Mouse (Mus musculus) small intestine, adult 2 months (tissue): ENCODE results near the gene Ptpn5. TPM values are rescaled to one million over a fixed set of nuclear protein-coding genes. Genes with fewer than 3 reads are reported as not detected.

ENCODE experiments used
- H3K27ac ChIP-seq: fragments of 200-500 bp; 2 replicates; pipeline ENCODE4 v1.5.1; 2012; ENCODE audit warnings: low read depth, low read length, control low read depth, inconsistent platforms; ENCODE audit not compliant: insufficient read depth
- H3K27me3 ChIP-seq: fragments of 200-500 bp; 2 replicates; pipeline ENCODE4 v1.6.1; 2012; ENCODE audit warnings: mild to moderate bottlenecking, moderate library complexity, low read length, inconsistent platforms; ENCODE audit not compliant: control insufficient read depth, insufficient read depth
- H3K36me3 ChIP-seq: fragments of 200-500 bp; 2 replicates; pipeline ENCODE4 v1.6.1; 2012; ENCODE audit warnings: mild to moderate bottlenecking, low read length, control low read depth, inconsistent platforms; ENCODE audit not compliant: control insufficient read depth, insufficient read depth
- H3K4me1 ChIP-seq: fragments of 200-500 bp; 2 replicates; pipeline ENCODE4 v1.6.1; 2012; ENCODE audit warnings: low read length, inconsistent platforms, mixed read lengths; ENCODE audit not compliant: control insufficient read depth, insufficient read depth, insufficient read length
- H3K4me3 ChIP-seq: fragments of 200-500 bp; 2 replicates; pipeline ENCODE4 v1.5.1; 2012; ENCODE audit warnings: low read depth, mild to moderate bottlenecking, control low read depth, inconsistent platforms, low read length, moderate library complexity
- CTCF ChIP-seq: fragments of 200-500 bp; IDR thresholded peaks from 2 replicates; pipeline ENCODE4 v1.5.1; 2012; ENCODE audit warnings: low read depth, mild to moderate bottlenecking, control low read depth, inconsistent platforms, low read length, moderate library complexity, mixed read lengths; ENCODE audit not compliant: insufficient replicate concordance, insufficient read length; ENCODE audit errors: extremely low read depth
- POLR2A ChIP-seq: fragments of 200-500 bp; IDR thresholded peaks from 2 replicates; pipeline ENCODE4 v1.6.1; 2012; ENCODE audit warnings: low read depth, mild to moderate bottlenecking, control low read depth, inconsistent platforms, low read length, moderate library complexity
- WGBS: fragments of 180-500 bp; shearing (Covaris S2); methylation state at CpG from one replicate; pipeline ENCODE4 v1.1.7; 2018; 5-methylcytosine and 5-hydroxymethylcytosine counted together
- polyA plus RNA-seq: library from polyadenylated mRNA; depleted of rRNA; stranded (reverse); fragments of >200 nt; gene quantifications from 2 replicates; pipeline ENCODE4 v1.2.3, GENCODE M21; 2012

Gene Ptpn5
- polyA plus RNA-seq, 1 experiment, result 1.1 TPM

GRCm38 (mm10) chr7:47076193-47076592 is 57.3 kb downstream of the Ptpn5 start:
- Histone ChIP-seq H3K27ac (no peak overlapping the region), H3K36me3 (no peaks in the 10 kb centered on the region), H3K4me3 (no peak overlapping the region), H3K4me1 (peaks cover 15% of the 10 kb centered on the region), H3K27me3 (no peaks in the 10 kb centered on the region)
- 96% methylated on average over 6 of the region's 6 CpGs for WGBS
- TF ChIP-seq CTCF, result no peak
- TF ChIP-seq POLR2A, result no peak

GRCm38 (mm10) chr7:47073536-47074521 is 59.7 kb downstream of the Ptpn5 start:
- TF ChIP-seq CTCF (no peak), POLR2A (no peak)
- Histone ChIP-seq H3K4me1 (peaks cover 11% of the 10 kb centered on the region; the same call in 1 of the 2 replicates), H3K27me3 (no peaks in the 10 kb centered on the region), H3K36me3 (no peaks in the 10 kb centered on the region), H3K4me3 (no peak overlapping the region), H3K27ac (peak overlapping the region; percentile 60; the same call in 1 of the 2 replicates)
- 49% methylated on average over 18 of the region's 18 CpGs for WGBS

GRCm38 (mm10) chr7:47072551-47072950 is 60.9 kb downstream of the Ptpn5 start:
- no peak overlapping the region for H3K4me3 ChIP-seq
- H3K27ac ChIP-seq, result no peak overlapping the region
- 82% methylated on average over 5 of the region's 5 CpGs for WGBS
- no peaks in the 10 kb centered on the region for H3K36me3 ChIP-seq
- no peaks in the 10 kb centered on the region for H3K27me3 ChIP-seq
- H3K4me1 ChIP-seq, result peaks cover 13% of the 10 kb centered on the region; the same call in 1 of the 2 replicates
- TF ChIP-seq POLR2A (no peak), CTCF (no peak)

GRCm38 (mm10) chr7:47067879-47068278 is 65.6 kb downstream of the Ptpn5 start:
- Histone ChIP-seq H3K4me3 (no peak overlapping the region), H3K27ac (peak overlapping the region; percentile 37), H3K4me1 (peaks cover 5% of the 10 kb centered on the region; the same call in 1 of the 2 replicates), H3K27me3 (no peaks in the 10 kb centered on the region), H3K36me3 (no peaks in the 10 kb centered on the region)
- TF ChIP-seq CTCF, result no peak
- no peak for TF ChIP-seq POLR2A
- 48% methylated on average over 5 of the region's 5 CpGs for WGBS

- Histone ChIP-seq H3K4me1 (peaks cover 8% of the 10 kb centered on the region; the same call in 1 of the 2 replicates), H3K36me3 (no peaks in the 10 kb centered on the region), H3K4me3 (no peak overlapping the region), H3K27me3 (no peaks in the 10 kb centered on the region), H3K27ac (no peak overlapping the region)
- TF ChIP-seq CTCF, result no peak
- no peak for TF ChIP-seq POLR2A
- 93% methylated on average over 3 of the region's 3 CpGs for WGBS
Measured at GRCm38 (mm10) chr7:47066942-47067341, 66.5 kb downstream of the Ptpn5 start.

- Histone ChIP-seq H3K4me1 (peaks cover 23% of the 10 kb centered on the region; the same call in 1 of the 2 replicates), H3K27ac (no peak overlapping the region), H3K36me3 (no peaks in the 10 kb centered on the region), H3K27me3 (no peaks in the 10 kb centered on the region), H3K4me3 (no peak overlapping the region)
- WGBS, result 84% methylated on average over 5 of the region's 5 CpGs
- TF ChIP-seq POLR2A (no peak), CTCF (no peak)
Measured at GRCm38 (mm10) chr7:47061560-47061959, 71.9 kb downstream of the Ptpn5 start.

GRCm38 (mm10) chr7:47059339-47059738 is 74.1 kb downstream of the Ptpn5 start:
- peaks cover 4% of the 10 kb centered on the region for H3K36me3 ChIP-seq
- H3K27me3 ChIP-seq, result no peaks in the 10 kb centered on the region
- H3K4me1 ChIP-seq, result peaks cover 30% of the 10 kb centered on the region
- H3K4me3 ChIP-seq, result no peak overlapping the region
- H3K27ac ChIP-seq, result peak overlapping the region; percentile 84; the same call in 1 of the 2 replicates
- TF ChIP-seq CTCF (no peak), POLR2A (no peak)
- WGBS, result 25% methylated on average over 7 of the region's 7 CpGs
